Mouse (Mus musculus) embryonic fibroblast, embryonic 13.5 days (primary cell): ENCODE data around the gene Arhgap8.

ENCODE experiments used
- CTCF ChIP-seq: IDR thresholded peaks from 2 replicates; pipeline ENCODE4 v1.5.1; 2011; ENCODE audit warnings: mild to moderate bottlenecking, control low read depth, low read length, moderate library complexity, borderline replicate concordance; ENCODE audit not compliant: insufficient read depth
- POLR2A ChIP-seq: IDR thresholded peaks from 2 replicates; pipeline ENCODE4 v1.6.1; 2011; ENCODE audit warnings: low read depth, mild to moderate bottlenecking, control low read depth, low read length, moderate library complexity

- TF ChIP-seq CTCF, result no peak
- no peak for TF ChIP-seq POLR2A
These were observed 37.0 kb upstream of the Arhgap8 start for GRCm38 (mm10) chr15:84682821-84683220.
